Mouse (Mus musculus): ENCODE data around the gene Cnot1. TPM values are rescaled to one million over a fixed set of nuclear protein-coding genes. Genes with fewer than 3 reads are reported as not detected.

Gene Cnot1
- total and polyA plus RNA-seq, 3 experiments = 142 to 182 (median 146) TPM

- H3K27ac ChIP-seq (ENCODE audit: insufficient read depth, low read depth) = no peak overlapping the region
- no peaks in the 10 kb centered on the region for H3K27me3 ChIP-seq (replicated peaks)
- in situ Hi-C loops (cut with MboI; ENCODE audit: low pct_ligation_motif_present, low pct_unique_long_range_greater_than_20kb, low sequenced_read_pairs) = no loop called here
- H3K4me1 ChIP-seq (ENCODE audit: control insufficient read depth in 1 of 2, insufficient read depth in 2 of 2) = peaks cover 0 to 20% of the 10 kb centered on the region in 2 experiments; a peak in 2 of 4 replicates
- no peaks in the 10 kb centered on the region for H3K9me3 ChIP-seq (replicated peaks; ENCODE audit: low read length)
- dilution Hi-C loops (cut with MboI; ENCODE audit: extremely low pct_ligation_motif_present, extremely low pct_unique_long_range_greater_than_20kb, low sequenced_read_pairs) = no loop called here
- no peaks in the 10 kb centered on the region for H3K36me3 ChIP-seq (replicated peaks in 1 of 2; ENCODE audit: control insufficient read depth in 1 of 2, insufficient read depth in 1 of 2, low read length in 1 of 2)
- no peak overlapping the region for H3K4me3 ChIP-seq (replicated peaks in 1 of 3; ENCODE audit: low read depth in 2 of 3, low read length in 2 of 3, poor library complexity in 1 of 3)
- no peak overlapping the region for H3K9ac ChIP-seq (ENCODE audit: insufficient read depth, low read depth)
- TF ChIP-seq PAX5 (IDR thresholded peaks at IDR 0.05; ENCODE audit: low read length) (no peak), CHD2 (IDR thresholded peaks at IDR 0.05; ENCODE audit: low read length) (no peak), BHLHE40 (IDR thresholded peaks at IDR 0.05; ENCODE audit: low read depth, low read length) (no peak), RAD21 (IDR thresholded peaks at IDR 0.05; ENCODE audit: low read depth, low read length) (no peak), CTCF (conservative IDR thresholded peaks at IDR 0.05 in 1 of 2, IDR thresholded peaks at IDR 0.05 in 1 of 2; ENCODE audit: low read depth in 2 of 2, low read length in 2 of 2) (no peak), USF2 (conservative IDR thresholded peaks at IDR 0.05; ENCODE audit: low read depth, low read length) (no peak), ZKSCAN1 (IDR thresholded peaks at IDR 0.05; ENCODE audit: borderline replicate concordance, low read depth, low read length) (no peak), USF1 (IDR thresholded peaks at IDR 0.05; ENCODE audit: low read depth, low read length) (no peak), MAZ (IDR thresholded peaks at IDR 0.05; ENCODE audit: low read depth, low read length) (no peak), ETS1 (conservative IDR thresholded peaks at IDR 0.05; ENCODE audit: low read depth, low read length) (no peak), ZNF384 (IDR thresholded peaks at IDR 0.05; ENCODE audit: low read depth, low read length) (no peak), POLR2AphosphoS2 (IDR thresholded peaks at IDR 0.05; ENCODE audit: low read depth, low read length) (no peak), POLR2A (IDR thresholded peaks at IDR 0.05; ENCODE audit: low read depth, low read length) (no peak), CHD1 (IDR thresholded peaks at IDR 0.05; ENCODE audit: low read depth, low read length) (no peak), ZMIZ1 (IDR thresholded peaks at IDR 0.05; ENCODE audit: low read depth, low read length) (no peak), HCFC1 (IDR thresholded peaks at IDR 0.05; ENCODE audit: low read depth, low read length) (no peak), MAX (IDR thresholded peaks at IDR 0.05; ENCODE audit: low read length) (no peak)
- no peak for DNase-seq (ENCODE audit: extremely low read depth)
- H3K79me2 ChIP-seq (replicated peaks; ENCODE audit: control insufficient read depth, extremely low read depth, insufficient read depth, poor library complexity, severe bottlenecking) = no peaks in the 10 kb centered on the region
- no peak overlapping the region for H3K4me2 ChIP-seq (ENCODE audit: insufficient read depth, low read depth, poor library complexity, severe bottlenecking)
Measured at GRCm38 (mm10) chr8:95822699-95823098, 15.4 kb upstream of the Cnot1 start.

- no peak overlapping the region for H3K9ac ChIP-seq (ENCODE audit: insufficient read depth, low read depth)
- in situ Hi-C loops (cut with MboI; ENCODE audit: low pct_ligation_motif_present, low pct_unique_long_range_greater_than_20kb, low sequenced_read_pairs) = no loop called here
- DNase-seq (ENCODE audit: extremely low read depth) = no peak
- TF ChIP-seq POLR2AphosphoS2 (IDR thresholded peaks at IDR 0.05; ENCODE audit: low read depth, low read length) (no peak), TBP (conservative IDR thresholded peaks at IDR 0.05; ENCODE audit: low read depth, low read length) (no peak), ZNF384 (IDR thresholded peaks at IDR 0.05; ENCODE audit: low read depth, low read length) (no peak)
- H3K27me3 ChIP-seq (replicated peaks) = no peaks in the 10 kb centered on the region
- no peak overlapping the region for H3K4me3 ChIP-seq (replicated peaks in 1 of 3; ENCODE audit: low read depth in 2 of 3, low read length in 2 of 3, poor library complexity in 1 of 3)
- H3K36me3 ChIP-seq (replicated peaks in 1 of 2; ENCODE audit: control insufficient read depth in 1 of 2, insufficient read depth in 1 of 2, low read length in 1 of 2) = no peaks in the 10 kb centered on the region
- no peak overlapping the region for H3K4me2 ChIP-seq (ENCODE audit: insufficient read depth, low read depth, poor library complexity, severe bottlenecking)
- no peaks in the 10 kb centered on the region for H3K79me2 ChIP-seq (replicated peaks; ENCODE audit: control insufficient read depth, extremely low read depth, insufficient read depth, poor library complexity, severe bottlenecking)
- dilution Hi-C loops (cut with MboI; ENCODE audit: extremely low pct_ligation_motif_present, extremely low pct_unique_long_range_greater_than_20kb, low sequenced_read_pairs) = no loop called here
- peaks cover 0 to 26% of the 10 kb centered on the region in 2 experiments; a peak in 2 of 4 replicates for H3K4me1 ChIP-seq (ENCODE audit: control insufficient read depth in 1 of 2, insufficient read depth in 2 of 2)
- no peak overlapping the region for H3K27ac ChIP-seq (ENCODE audit: insufficient read depth, low read depth)
- H3K9me3 ChIP-seq (replicated peaks; ENCODE audit: low read length) = no peaks in the 10 kb centered on the region
Measured at GRCm38 (mm10) chr8:95822096-95822495, 14.8 kb upstream of the Cnot1 start.
